8 mouse cellular contexts compared by ENCODE assay signal in the genomic region with DNA sequence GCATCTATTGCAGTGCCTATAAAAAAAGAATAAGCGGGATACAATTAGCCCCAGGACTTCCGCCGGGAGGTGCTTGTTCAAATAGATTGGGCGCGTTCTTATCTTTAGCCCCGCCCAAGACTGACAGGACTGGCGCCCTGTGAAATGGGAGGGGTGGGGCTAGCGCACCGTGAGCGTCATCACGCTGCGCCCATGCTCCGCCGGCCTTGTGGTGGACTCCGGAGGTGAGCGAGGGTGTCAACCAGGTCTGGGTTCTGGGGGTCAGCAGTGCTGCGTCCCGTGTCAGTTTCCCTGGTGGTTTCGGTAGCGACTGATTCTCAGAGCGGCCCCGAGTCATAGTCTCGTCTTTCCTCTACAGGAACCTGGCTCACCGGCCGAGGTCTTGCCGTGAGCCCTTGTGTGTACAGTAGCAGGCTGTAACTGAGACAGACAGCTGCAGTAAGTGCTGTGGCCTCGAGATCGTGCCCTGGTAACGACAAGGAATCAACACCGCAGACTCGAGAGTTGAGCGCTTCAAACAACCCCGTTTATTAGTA. TPM values are rescaled to one million over a fixed set of nuclear protein-coding genes. Genes with fewer than 3 reads are reported as not detected.
DNase-seq lines count a peak whose midpoint lies in the region; ATAC-seq lines count a peak whose summit lies in the region.

Mrps17 (plus strand) TSS at position 172 of the 536 bp plus-strand sequence.

- peak; percentile 95 for DNase-seq in ES-CJ7 (ENCODE audit: low read depth, low spot score)
- peak; percentile 90 for DNase-seq in cerebellum, adult 11 months
- peak; percentile 98 for DNase-seq in forebrain, embryonic 14.5 days (ENCODE audit: low spot score)
- DNase-seq in heart, postnatal 14 days, result peak; percentile 91 to 94
- peak; percentile 93 for DNase-seq in layer of hippocampus, adult 11-12 months (ENCODE audit: low spot score)
- DNase-seq in lung, adult 18-20 months, result peak; percentile 94 to 96
- peak; percentile 94 for DNase-seq in testis, postnatal 14 days (ENCODE audit: low spot score)

- peaks cover 3% of the 10 kb centered on the region; the same call in 1 of the 2 replicates for H3K4me1 ChIP-seq in forebrain, embryonic 14.5 days (ENCODE audit: control insufficient read depth, insufficient read depth, low read length)
- H3K4me1 ChIP-seq in neural tube, embryonic 15.5 days, result peaks cover 12% of the 10 kb centered on the region

- under 1% methylated on average over 33 of the region's 33 CpGs for WGBS in forebrain, embryonic 14.5 days
- under 1% methylated on average over 33 of the region's 33 CpGs for WGBS in neural tube, embryonic 15.5 days

- H3K4me3 ChIP-seq in forebrain, embryonic 14.5 days (ENCODE audit: low read depth, low read length), result peak within 1 kb of the TSS; percentile 72
- peak within 1 kb of the TSS; percentile 60 for H3K4me3 ChIP-seq in neural tube, embryonic 15.5 days (replicated peaks)

- no peaks in the 10 kb centered on the region for H3K27me3 ChIP-seq in forebrain, embryonic 14.5 days (replicated peaks; ENCODE audit: control insufficient read depth, insufficient read depth, low read length)
- H3K27me3 ChIP-seq in neural tube, embryonic 15.5 days (replicated peaks), result no peaks in the 10 kb centered on the region

- intact Hi-C loops in heart, postnatal 14 days (cut with DNase I), result no loop called here

- H3K27ac ChIP-seq in forebrain, embryonic 14.5 days (ENCODE audit: low read depth, low read length), result no peak within 1 kb of the TSS
- peak within 1 kb of the TSS; percentile 72 for H3K27ac ChIP-seq in neural tube, embryonic 15.5 days (replicated peaks)

- H3K36me3 ChIP-seq in forebrain, embryonic 14.5 days (ENCODE audit: control insufficient read depth, insufficient read depth, low read length), result peaks cover 34% of the 10 kb centered on the region
- H3K36me3 ChIP-seq in neural tube, embryonic 15.5 days, result peaks cover 30% of the 10 kb centered on the region

- ATAC-seq in forebrain, embryonic 14.5 days, result peak; percentile 97
- peak; percentile 97 for ATAC-seq in neural tube, embryonic 15.5 days (ENCODE audit: low FRiP score)

- peak within 1 kb of the TSS; percentile 74 for H3K4me2 ChIP-seq in forebrain, embryonic 14.5 days (ENCODE audit: low read length)
- peak within 1 kb of the TSS; percentile 84 for H3K4me2 ChIP-seq in neural tube, embryonic 15.5 days

- H3K9me3 ChIP-seq in forebrain, embryonic 14.5 days (replicated peaks; ENCODE audit: control insufficient read depth, low read length), result no peaks in the 10 kb centered on the region
- H3K9me3 ChIP-seq in neural tube, embryonic 15.5 days (replicated peaks), result no peaks in the 10 kb centered on the region

- peak within 1 kb of the TSS; percentile 77 for H3K9ac ChIP-seq in forebrain, embryonic 14.5 days (ENCODE audit: low read length)
- H3K9ac ChIP-seq in neural tube, embryonic 15.5 days (replicated peaks), result peak within 1 kb of the TSS; percentile 69

RNA-seq across cellular contexts. Expression of gene Mrps17, which starts in this region (rescaled TPM):
- 231 and 240 TPM in 2 replicates for polyA plus RNA-seq in forebrain, embryonic 14.5 days (2014; fragmentation: Nextera tagmentation; extraction: Ambion mirVana)
- total RNA-seq in heart, postnatal 14 days (2021), result 10 to 100 TPM; 85.3 to 93.6 TPM
- polyA plus RNA-seq in neural tube, embryonic 15.5 days (2015; fragmentation: Nextera tagmentation; extraction: Ambion mirVana), result 169 and 174 TPM in 2 replicates
